Mouse (Mus musculus) adipocyte (in vitro differentiated cells): ENCODE results near the gene Trhr2.
A peak's percentile ranks its signal among the peaks of the same experiment; 100 is the strongest.

Experiments used
- DNase-seq: peaks from one replicate; pipeline ENCODE4 v3.0.0-alpha.2; 2016; ENCODE audit warnings: low spot score

Gene Trhr2

DNA sequence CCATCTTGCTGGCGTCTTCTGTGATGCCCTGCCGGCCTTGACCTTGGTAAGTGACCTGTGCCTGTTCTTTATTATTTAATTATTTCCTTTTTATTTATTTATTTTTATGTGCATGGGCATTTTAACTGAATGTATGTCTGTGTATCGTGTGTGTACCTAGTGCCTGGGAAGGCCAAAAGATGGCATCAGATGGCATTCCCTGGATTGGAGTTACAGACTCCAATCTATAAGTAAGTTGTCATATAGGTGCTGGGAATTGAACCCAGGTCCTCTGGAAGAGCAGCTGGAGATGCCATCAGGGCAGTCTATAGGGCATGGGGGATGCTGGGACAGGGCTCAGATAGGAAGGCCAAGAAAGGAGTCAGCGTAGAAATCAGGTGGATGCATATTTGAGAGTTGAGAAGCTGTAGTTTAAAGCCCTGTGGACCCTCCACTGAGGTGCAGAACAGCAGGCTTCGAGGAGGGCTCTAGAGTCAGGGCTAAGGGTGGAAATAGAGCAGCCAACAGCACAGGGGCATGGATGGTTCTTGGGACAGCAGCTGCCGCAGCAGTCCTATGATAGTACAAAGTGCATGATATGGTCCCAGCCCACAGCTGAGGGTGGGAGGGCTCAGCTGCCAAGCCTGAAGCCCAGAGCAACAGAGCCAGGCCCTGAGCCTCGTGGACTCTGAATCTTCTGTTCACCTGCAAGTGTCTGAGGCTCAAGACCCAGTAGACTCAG is at the start of gene Trhr2:
Gene Trhr2, minus strand, starts transcription at position 51 of the 721 bp plus-strand sequence.
- no peak for DNase-seq

DNA sequence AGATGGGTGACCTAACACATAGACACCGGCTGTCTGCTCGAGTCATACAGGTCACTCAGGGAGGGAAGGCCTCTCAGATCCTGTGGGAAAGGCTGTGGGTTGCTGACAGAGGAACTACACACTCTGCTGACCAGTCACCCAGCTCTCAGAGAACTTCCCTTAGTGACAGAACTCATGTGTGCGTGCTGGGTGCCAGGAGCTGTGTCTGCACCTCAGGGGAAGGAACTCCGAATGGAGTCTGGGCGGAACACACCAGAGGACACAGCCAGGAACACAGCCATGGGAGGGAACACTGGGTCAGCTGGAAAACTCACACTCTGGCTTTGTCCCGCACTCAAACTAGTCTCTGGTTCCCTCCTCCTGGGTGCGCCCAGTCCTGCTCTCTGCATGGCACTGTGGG is 47.1 kb upstream of the Trhr2 start:
- DNase-seq = no peak

DNA sequence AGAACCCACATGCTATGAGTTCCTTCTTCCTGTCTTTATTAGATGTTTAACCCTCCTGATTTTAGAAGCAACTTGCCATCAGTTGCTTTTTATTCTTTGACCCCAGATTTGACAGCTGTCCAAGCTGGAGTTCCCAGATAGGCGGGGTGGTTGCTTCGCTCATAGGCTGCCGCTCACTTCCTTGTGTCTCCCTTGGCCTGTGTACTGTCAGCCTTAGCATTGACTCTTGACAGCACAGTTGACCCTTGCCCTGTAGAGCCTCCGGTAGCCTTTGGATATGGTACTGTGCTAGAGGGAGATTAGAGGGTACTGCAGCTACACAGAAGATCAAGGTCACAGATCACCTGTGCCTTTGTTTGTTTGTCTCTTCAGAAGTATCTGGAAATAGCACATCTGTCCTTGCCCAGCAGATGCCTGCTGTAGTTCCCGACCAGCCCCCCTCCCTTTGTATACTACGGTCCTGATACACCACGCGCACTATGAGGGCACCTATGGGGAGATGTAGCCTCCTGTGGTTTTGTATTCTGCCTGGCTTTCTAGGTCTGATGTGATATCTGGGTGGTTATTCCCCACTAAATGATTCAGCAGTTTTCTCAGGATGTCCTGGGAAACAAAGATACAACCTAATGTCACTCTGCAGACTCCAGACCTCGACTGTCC is 44.7 kb upstream of the Trhr2 start:
- DNase-seq = no peak

DNA sequence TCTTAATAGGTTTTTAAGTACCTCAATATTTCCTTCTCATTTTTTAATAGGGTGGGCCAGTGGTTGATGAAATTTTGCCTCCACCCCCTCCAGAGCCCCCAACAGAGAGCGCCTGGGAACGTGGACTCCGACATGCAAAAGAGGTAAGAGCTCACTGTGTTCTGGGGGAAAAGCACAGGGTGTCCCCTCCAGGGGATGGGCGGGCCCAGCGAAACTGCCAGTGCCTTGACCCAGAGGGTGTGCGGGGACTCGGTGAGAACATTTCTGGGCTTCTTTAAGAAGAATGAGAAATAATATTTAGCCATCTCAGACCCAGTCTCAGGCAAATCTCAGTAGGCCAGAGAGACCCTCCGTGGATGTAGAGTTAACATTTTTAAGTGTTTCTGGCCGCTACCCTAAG is 37.6 kb upstream of the Trhr2 start:
- DNase-seq = no peak

DNA sequence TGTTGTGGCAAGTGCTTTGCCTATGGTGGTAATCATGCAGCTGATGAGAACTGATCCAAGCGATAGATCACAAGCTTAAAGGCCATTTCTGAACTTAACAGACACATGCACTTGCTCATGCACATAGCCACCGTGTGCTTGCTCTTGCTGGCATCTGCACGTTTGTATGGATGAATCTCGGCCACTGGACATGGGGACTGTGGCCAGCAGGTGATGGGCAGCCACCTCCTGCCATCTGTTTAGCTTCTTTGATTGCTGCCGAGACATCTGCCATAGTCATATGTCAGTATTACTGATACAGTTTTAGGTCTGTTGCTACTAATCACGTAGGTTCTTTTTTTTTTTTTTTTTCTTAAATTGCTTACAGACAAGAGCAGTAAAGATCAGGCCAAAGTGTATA is 34.7 kb upstream of the Trhr2 start:
- no peak for DNase-seq

DNA sequence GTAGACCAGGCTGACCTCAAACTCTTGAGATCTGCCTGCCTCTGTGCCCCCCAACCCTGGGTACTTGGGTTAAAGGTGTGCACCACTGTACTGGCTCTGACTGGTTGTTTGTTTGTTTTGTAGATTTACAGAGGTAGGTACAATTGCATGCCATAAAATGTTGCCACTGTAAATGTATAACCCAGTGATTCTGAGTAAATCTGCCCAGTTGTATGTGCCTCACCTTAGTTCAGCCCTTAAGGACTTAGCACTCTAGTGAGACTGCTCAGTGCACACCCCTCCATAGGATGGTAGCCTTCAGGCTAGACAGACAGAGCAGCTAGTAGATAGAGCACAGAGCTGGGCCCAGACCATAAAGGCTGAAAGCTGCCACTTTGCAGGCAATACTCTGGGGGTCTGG is 33.2 kb upstream of the Trhr2 start:
- DNase-seq = no peak

DNA sequence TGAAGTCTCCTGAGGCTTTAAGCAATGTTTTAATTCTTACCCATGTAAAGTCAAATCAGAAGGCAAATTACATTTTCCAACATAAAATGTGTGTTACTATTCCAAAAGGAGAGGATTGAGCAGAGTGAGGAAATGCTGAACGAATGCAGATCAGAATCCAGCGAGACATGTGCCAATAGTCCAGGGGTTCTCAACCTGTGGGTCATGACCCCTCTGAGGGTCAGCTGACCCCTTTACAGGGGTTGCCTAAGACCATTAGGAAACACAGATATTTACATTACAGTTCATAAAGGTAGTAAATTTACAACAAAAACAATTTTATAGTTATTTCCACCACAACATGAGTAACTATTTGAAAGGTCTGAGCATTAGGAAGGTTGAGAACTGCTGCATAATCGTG is 30.2 kb upstream of the Trhr2 start:
- no peak for DNase-seq

DNA sequence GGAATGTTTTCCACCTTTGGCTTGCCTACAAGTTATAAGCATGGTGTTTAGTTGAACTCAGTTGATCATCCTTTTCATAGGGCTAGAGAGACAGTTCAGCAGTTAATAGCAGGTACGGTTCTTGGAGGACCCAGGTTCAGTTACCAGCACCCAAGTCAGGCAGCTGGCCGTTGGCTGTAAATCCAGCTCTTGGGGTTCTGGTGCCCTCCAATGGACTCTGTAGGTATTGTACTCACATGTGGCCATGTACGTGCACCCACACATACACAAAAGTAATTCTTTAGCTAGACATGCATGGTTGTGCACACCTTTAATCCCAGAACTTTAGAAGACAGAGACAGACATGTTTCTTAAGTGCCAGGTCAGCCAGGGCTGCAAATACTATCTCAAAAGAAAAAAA is 28.8 kb upstream of the Trhr2 start:
- DNase-seq = no peak

DNA sequence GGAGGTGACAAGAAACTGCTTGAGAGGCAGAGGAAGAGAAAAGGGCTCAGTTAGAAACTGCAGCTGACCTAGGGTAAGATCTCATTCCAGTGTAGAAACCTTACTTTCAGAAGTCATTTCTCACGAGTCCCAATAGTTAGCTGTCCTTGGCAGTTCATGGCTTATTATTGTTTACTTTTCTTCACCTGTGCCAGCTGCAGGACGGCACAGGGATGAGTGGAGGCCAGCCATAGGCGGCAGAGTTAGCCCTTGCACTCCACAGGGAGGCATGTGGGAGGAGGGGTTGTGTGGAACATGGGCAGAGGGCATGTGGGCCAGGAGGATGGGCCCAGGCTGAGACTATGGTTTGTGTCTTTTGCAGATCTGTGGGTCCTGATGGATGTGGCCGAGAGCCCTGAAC is 22.5 kb upstream of the Trhr2 start:
- no peak for DNase-seq

DNA sequence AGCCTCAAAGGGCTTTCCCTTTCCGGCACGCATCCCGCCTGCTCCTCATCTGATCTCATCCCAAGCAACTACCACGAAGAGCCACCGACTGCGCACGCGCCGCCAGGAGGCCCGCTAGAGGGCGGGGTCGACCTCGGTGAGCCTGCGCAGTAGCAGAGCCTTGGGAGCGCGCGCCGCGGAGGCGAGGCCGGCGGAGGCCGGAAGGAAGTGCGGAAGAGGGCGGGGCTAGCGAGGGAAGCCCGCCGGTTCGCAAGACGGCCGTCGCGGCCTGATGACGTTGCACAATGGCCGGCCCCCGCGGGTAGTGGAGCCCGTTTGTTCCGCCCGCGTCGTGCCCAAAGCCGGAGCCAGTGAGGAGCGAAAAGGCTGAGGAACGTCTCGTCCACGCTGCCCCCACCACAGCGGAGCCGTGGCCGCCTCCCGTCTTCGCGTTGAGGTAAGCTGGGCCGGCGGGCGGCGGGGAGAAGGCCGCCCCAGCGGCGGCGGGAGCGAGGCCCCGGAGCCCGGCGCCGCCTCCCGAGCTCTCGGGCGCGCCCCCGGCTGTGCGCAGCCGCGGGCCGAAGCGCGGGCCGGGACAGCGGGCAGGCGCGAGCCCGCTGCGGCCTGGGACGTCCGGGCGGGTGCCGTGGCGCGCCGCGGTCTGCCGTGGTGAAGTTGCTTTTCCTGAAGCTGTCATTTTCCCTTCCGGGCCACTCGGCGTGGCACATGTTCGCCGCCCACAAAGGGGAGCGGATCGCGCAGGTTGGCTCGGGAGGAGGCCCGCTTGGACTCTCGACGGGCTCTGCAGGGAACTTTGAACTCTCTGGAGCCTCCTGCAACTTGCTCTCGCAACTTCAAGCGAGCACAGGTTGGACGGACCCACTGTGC is 16.1 kb upstream of the Trhr2 start, which contains the start of gene Zc3h18:
Gene Zc3h18, plus strand, starts transcription at position 245 of the 867 bp plus-strand sequence.
- DNase-seq = peak; percentile 97

DNA sequence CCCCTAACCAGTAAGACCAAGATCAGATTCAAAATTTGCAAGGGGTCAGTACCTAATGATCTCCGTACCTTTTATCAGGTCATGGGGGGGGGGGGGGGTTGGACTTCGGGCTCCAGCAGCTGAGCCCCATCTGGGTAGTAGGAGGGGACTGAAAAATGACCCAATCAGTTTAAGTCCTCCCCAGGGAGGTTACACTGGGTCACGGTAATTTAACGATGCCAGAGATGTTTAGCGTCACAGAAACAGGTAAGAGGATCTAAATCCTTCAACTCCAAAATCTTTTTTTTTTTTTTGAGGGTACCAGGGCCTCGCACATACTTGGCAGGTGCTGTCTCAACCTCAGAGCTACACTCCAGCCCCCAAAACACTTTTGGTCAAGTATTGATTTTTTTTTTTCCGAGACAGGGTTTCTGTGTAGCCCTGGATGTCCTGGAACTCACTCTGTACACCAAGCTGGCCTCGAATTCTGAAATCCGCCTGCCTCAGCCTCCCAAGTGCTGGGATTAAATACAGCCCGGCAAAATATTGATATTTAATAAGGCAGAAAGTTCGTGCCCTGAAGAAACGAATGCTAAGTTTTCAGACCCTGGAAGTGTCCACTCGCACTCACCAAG is 15.3 kb upstream of the Trhr2 start:
- no peak for DNase-seq

DNA sequence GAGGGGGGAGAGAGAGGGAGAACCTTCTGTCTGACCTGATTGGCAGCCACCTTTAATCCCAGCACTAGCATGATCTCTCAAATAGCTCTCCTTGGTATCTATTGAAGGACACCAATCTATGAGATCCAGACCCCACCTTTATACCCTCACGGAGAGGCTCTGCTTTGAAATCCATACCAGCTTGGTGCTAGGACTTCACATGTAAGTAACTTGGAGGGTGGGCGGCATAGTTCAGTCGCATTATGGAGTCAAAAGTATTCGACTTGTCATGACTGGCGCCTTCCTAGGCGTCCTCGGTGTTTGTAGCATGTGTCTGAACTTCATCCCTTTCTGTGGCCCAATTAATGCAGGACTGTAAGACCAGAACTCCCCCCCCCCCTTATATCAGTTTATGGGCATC is 14.8 kb upstream of the Trhr2 start:
- DNase-seq = no peak

DNA sequence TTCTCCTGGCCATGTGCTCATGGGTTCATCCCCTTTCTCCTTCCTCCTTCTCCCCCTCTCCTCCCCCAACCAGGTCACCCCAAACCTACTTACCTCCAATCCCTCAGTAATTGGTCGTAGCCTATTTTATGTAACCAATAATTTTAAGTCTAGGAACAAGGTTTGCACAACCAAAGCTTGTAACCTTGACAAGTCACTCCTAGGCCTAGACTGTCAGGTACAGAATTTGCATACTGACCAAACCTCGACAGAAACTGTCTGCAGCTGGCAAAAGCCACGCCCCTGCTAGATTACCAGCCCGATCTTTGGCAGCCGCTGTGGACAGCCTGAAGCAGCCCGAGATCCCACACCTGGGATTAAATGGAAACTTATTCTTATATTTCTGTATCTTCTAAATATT is 11.2 kb upstream of the Trhr2 start:
- no peak for DNase-seq

DNA sequence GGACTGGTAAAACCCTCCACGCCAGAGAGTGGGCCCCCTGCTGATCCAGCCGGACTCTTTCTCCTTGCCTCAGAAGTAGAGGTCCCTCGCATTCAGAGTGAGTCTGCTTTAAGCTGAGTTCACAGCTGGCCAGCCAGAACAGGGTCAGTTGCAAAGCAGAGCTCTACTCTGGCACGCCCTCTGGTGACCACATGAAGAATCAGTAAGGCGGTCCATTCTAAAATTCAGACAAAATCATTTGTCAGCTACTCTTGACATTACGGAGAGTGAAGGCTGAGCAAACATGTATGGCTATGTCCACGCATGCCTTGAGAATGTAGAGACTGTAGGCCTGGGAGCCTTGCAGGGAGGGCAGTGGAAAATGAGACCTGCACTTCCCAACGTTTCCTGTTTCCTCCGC is 9.1 kb upstream of the Trhr2 start:
- DNase-seq = peak; percentile 68

DNA sequence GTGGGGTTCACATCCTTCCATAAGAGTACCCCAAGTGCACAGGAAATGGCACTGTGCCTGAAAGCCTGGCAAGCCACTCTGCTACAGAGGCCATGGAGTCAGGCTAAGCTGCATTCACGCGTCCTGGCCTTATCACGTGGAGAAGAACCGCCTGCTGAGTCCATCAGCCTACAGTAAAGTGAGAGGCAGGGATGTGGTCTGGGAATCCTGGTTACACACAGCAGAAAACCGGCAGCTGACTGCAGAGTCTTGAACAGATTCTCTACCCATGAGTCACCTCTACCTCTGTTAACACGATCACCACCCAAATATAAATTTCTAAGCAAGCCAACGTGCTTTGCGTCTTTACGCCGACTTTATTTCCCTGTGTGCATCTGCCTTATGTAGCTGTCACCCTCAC is 7.9 kb upstream of the Trhr2 start:
- no peak for DNase-seq

DNA sequence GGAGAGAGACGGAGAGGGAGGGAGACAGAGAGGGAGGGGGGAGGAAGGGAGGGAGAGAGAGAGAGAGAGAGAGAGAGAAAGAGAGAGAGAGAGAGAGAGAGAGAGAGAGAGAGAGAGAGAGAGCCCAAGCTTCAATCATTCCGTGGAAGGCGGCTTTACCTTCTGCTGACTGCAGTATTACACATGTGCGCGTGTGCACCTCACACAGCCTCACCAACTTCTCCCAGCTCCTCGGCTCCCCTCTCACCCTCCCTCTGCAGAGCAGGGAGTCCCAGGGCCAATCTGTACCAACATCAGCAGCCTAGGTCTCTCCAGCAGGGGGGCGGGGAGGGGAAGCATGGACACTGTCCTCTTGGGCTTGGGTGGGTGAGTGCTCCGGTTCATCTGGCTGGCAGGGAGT is 2.4 kb upstream of the Trhr2 start:
- no peak for DNase-seq

DNA sequence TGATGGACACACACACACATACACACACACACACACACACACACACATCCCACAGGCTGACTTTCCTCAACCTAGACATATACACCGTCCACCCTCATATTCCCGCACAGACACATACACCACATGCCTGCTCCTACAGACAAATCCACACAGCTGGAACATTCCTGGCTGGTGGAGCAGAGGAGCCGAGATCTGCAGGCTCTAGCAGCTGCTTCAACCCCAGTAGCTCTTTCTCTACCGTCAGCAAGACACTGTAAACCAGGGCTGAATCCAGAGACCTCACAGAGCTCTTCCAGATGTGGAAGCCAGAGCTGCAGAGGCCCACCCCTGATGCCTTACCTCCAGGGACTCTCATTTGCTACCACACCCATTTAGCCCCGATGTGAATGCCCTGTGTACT is 1.7 kb upstream of the Trhr2 start:
- DNase-seq = no peak

DNA sequence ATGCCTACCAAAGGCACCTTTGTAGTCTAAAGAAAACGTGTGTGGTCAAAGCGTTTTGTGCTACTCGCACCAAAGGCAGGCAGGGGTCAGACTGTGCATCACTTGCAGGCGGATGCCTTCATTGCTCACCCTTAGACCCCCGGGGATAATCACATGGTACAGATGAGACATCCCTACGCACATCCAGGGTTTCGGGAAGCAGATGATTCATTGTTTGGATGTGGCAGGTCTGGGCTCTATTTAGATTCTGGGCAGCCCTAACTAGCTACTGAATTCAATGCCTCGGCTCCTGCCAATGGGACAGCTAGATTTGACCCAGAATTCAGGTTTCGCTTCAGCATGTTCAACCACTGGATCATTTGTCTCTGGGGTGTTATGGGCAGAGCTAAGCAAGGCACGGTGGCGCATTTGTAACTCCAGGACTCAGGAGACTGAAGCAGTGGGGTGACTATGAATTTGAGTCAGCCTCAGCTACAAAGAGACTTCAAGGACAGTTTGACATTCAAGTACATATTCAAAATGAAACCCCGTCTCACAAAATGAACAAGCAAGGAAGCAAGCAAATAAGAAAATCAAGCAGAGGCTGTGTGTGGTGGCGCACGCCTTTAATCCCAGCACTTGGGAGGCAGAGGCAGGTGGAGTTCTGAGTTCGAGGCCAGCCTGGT is 1.3 kb downstream of the Trhr2 start:
- DNase-seq = no peak

DNA sequence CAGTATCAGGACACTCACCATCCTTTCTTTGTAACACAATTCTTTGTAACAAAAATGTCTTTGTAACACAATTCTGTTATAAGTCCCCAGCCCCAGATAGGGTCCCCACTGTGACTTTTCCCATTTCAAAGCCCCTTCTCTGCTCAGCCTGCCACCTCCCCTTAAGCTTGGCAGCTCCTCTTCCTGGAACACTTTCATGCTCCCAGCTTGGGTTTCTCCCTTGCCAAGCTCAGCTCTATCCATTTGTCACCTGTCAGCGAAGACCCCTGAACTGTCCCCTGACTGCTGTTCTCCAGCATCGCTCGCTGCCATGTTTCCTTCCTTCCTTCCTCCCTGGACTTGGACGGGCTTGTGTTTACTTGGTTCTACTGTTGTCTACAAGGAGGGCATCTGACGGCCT is 2.9 kb downstream of the Trhr2 start:
- no peak for DNase-seq

DNA sequence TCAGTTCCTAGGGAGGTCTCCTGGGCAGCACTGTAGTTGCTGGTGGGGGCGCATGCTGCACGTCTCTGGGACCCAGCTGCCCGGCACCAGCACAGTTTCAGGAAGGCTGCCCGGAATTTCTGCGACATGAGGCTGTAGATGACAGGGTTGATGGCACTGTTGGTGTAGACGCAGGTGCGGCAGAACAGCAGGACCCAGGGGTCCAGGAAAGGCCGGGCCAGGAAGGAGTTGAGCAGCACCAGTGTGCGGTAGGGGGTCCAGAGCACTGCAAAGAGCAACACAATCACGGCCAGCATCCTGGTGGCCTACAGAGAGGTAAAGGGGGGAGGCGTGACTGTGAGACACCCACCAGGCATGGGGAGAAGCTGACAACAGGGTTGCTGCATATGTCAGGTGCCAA is 3.3 kb downstream of the Trhr2 start:
- no peak for DNase-seq

DNA sequence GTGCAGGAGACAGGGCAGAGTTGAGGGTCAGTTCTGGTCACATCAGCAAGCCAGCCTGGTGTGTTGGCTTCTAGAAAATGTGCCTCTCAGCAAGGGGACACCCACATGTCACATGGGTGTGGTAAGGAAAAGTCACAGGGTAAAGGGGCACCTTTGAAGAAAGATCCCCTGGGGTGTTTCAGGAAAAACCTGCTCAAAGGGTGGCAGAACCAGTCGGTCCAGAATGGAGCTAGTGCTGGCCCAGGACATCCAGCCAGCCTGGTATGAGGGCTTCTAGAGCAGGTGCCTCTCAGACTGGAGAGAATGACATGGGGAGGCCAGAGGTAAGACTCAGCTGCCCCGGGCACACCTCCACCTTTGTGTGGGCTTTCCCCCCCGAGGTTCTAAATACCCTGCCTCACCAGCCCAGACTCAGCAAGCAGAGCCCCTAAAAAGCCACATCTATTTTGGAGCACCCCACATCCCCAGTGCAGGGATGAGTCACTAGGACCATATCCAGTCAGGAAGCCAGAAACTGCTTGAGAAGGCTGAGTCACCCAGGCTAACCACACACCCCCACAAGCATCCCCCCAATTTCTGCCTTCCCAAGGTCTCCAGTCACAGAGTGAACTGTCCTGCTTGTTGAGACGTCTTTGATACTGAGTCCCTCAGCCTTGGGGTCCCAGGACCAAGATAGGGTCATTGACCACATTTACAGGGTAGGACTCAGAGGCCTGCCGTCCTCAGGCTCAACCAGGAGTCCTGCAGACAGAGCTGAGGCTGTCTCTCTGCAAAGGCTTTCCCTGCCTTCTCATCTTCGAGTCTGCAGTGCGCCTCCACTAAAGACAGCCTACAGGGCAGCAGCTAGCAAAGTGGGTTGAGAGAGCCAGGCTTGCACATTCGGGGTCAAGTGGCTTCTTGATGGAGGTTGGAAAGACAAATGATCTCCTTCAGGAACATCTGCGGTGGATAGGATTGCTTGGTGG is 4.6 kb downstream of the Trhr2 start:
- no peak for DNase-seq
